Mouse (Mus musculus) liver, postnatal 0 days (tissue): Measurements from ENCODE around the gene Cltc. TPM values are rescaled to one million over a fixed set of nuclear protein-coding genes. Genes with fewer than 3 reads are reported as not detected.
A peak's percentile ranks its signal among the peaks of the same experiment; 100 is the strongest.

Experiments
- ATAC-seq: fragments of 200-750 bp; cut with Nextera tagmentation; 2 replicates; pipeline ENCODE4 v1.8.0; 2017; ENCODE audit warnings: mild to moderate bottlenecking, moderate library complexity
- DNase-seq: peaks from one replicate; pipeline ENCODE4 v3.0.0-alpha.2; 2016
- H3K27ac ChIP-seq: fragments of 300-500 bp; sonication (generic); 2 replicates; pipeline ENCODE4 v1.5.1; 2014; ENCODE audit warnings: antibody characterized with exemption, moderate library complexity, mild to moderate bottlenecking, low read depth
- H3K27me3 ChIP-seq: fragments of 300-500 bp; sonication (generic); 2 replicates; pipeline ENCODE4 v1.6.1; 2014; ENCODE audit warnings: low read length, control low read depth, mixed read lengths; ENCODE audit not compliant: insufficient read depth
- H3K36me3 ChIP-seq: fragments of 300-500 bp; sonication (generic); replicated peaks from 2 replicates; pipeline ENCODE4 v1.6.1; 2014; ENCODE audit warnings: mild to moderate bottlenecking, control low read depth, low read length, moderate library complexity, mixed read lengths; ENCODE audit not compliant: insufficient read depth
- H3K4me1 ChIP-seq: fragments of 300-500 bp; sonication (generic); 2 replicates; pipeline ENCODE4 v1.6.1; 2014; ENCODE audit warnings: antibody characterized with exemption, mild to moderate bottlenecking, control low read depth; ENCODE audit not compliant: insufficient read depth
- H3K4me2 ChIP-seq: fragments of 300-500 bp; sonication (generic); 2 replicates; pipeline ENCODE4 v1.6.1; 2014; ENCODE audit warnings: low read depth, mild to moderate bottlenecking, low read length, moderate library complexity, mixed read lengths
- H3K4me3 ChIP-seq: fragments of 300-500 bp; sonication (generic); 2 replicates; pipeline ENCODE4 v1.5.1; 2014; ENCODE audit warnings: low read depth, low read length
- H3K9ac ChIP-seq: fragments of 300-500 bp; sonication (generic); replicated peaks from 2 replicates; pipeline ENCODE4 v1.6.1; 2014; ENCODE audit warnings: mild to moderate bottlenecking, moderate library complexity
- H3K9me3 ChIP-seq: fragments of 300-500 bp; sonication (generic); 2 replicates; pipeline ENCODE4 v1.6.1; 2016; ENCODE audit warnings: mild to moderate bottlenecking, control low read depth, low read length, mixed read lengths
- CTCF ChIP-seq: sonication (generic); IDR thresholded peaks from 2 replicates; pipeline ENCODE4 v1.5.1; 2016; ENCODE audit warnings: antibody characterized with exemption, low read depth
- EP300 ChIP-seq: IDR thresholded peaks from 2 replicates; pipeline ENCODE4 v1.6.1; 2016; ENCODE audit warnings: antibody characterized with exemption, low read depth, mild to moderate bottlenecking
- WGBS: fragments of 180-500 bp; shearing (Covaris S2); extraction: QIAGEN DNeasy Blood & Tissue Kit; methylation state at CpG from one replicate; pipeline ENCODE4 v1.1.7; 2014; ENCODE audit not compliant: insufficient replicate concordance; 5-methylcytosine and 5-hydroxymethylcytosine counted together
- polyA plus RNA-seq: library from polyadenylated mRNA; unstranded; fragments of >200 nt; fragmentation: Nextera tagmentation; extraction: Ambion mirVana; gene quantifications from 2 replicates; pipeline ENCODE4 v1.2.1, GENCODE M21; 2015

Cltc gene
- polyA plus RNA-seq, 1 experiment from 2014 or later, result 42.4 TPM

DNA sequence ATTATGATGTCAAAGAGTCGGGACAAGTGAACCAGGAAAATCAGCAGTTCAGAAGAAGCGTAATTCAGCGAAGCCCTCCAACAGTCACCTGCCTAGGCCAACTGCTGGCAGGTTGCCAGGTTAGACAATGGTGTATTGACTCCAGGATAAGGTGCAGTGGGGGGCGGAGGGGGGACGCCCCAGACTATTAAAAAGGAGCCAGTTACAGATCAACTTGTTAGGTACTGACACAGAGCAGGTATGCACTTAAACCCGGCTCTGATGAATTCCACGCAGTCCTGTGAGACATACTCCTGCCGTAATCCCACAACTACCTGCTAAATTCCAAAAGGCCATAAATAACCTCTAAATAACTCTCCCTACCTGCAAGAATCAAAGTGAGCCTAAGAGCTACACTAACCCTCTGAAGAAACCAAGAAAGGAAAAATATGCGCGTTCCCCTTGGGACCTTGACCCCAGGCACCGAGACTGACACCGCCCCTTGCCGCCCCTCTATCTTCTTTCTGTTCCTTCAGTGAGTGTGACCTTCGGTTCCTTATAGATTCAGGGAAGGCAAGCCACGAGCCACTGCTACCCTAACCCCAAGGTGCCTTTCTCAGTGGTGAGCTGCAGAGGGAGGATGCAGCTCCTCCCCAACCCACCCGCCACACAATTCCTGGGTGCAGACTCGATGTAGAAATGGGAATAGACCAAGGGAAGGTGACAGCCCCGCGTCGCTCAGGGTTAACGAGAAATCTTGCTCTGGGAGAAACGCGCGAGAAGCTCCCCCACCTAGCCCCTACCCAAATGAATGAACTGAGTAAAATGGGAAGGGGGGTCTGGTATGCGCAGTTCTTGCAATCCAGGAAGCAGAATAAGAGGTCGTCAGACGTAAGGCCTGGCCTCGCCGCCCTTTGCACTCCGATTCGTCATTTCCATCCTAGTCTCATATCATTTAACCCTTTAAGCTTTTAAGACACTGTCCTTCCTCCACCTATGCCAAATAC is 916 bp downstream of the Cltc start:
- Histone ChIP-seq H3K4me1 (peaks cover 45% of the 10 kb centered on the region), H3K36me3 (0 out of 2 replicates have a peak, but pooled peaks cover 2% of the 10 kb centered on the region), H3K4me2 (peak overlapping the region; percentile 86), H3K27ac (peak overlapping the region; percentile 100), H3K9me3 (no peaks in the 10 kb centered on the region), H3K4me3 (peak overlapping the region; percentile 97), H3K27me3 (no peaks in the 10 kb centered on the region), H3K9ac (peak overlapping the region; percentile 98)
- DNase-seq (peak; percentile 78), ATAC-seq (peak; percentile 8; the same call in 1 of the 2 replicates)
- WGBS, result 3% methylated on average over 31 of the region's 31 CpGs
- TF ChIP-seq CTCF (no peak), EP300 (no peak)

DNA sequence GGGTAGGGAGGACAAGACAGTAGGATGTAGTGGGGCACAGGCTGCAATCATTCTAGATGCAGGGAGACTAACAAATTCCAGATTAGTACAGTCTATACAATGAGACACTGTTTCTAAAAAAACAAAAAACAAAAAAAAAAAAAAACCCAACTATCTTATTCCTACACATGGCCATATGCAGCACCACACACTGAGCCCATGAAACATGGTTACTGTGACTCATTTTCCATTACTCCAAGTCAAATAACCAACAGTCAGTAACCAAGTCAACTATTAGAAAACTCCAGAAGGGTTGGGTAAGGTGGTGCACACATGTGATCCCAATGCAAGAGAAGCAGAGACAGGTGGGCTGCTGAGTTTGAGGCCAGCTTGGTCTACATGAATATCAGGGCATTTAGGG is 5.0 kb downstream of the Cltc start:
- Histone ChIP-seq H3K4me3 (no peak overlapping the region), H3K27me3 (no peaks in the 10 kb centered on the region), H3K4me1 (peaks cover 45% of the 10 kb centered on the region), H3K4me2 (peak overlapping the region; percentile 36), H3K9me3 (no peaks in the 10 kb centered on the region), H3K27ac (no peak overlapping the region), H3K36me3 (0 out of 2 replicates have a peak, but pooled peaks cover 5% of the 10 kb centered on the region), H3K9ac (no peak overlapping the region)
- DNase-seq (no peak), ATAC-seq (no peak)
- no peak for TF ChIP-seq EP300
- no peak for TF ChIP-seq CTCF

GRCm38 (mm10) chr11:86751010-86751409 is 6.4 kb downstream of the Cltc start:
- H3K4me2 ChIP-seq, result no peak overlapping the region
- no peak overlapping the region for H3K4me3 ChIP-seq
- DNase-seq (no peak), ATAC-seq (no peak)
- H3K9ac ChIP-seq, result no peak overlapping the region
- H3K27ac ChIP-seq, result no peak overlapping the region
- TF ChIP-seq EP300 (no peak), CTCF (no peak)
- peaks cover 53% of the 10 kb centered on the region for H3K4me1 ChIP-seq
- H3K36me3 ChIP-seq, result 0 out of 2 replicates have a peak, but pooled peaks cover 5% of the 10 kb centered on the region
- H3K9me3 ChIP-seq, result no peaks in the 10 kb centered on the region
- WGBS, result 92% methylated on average over 1 of the region's 1 CpGs
- H3K27me3 ChIP-seq, result no peaks in the 10 kb centered on the region

- DNase-seq, result no peak
- no peaks in the 10 kb centered on the region for H3K9me3 ChIP-seq
- H3K4me2 ChIP-seq, result no peak overlapping the region
- H3K4me3 ChIP-seq, result no peak overlapping the region
- TF ChIP-seq EP300 (no peak), CTCF (no peak)
- no peaks in the 10 kb centered on the region for H3K27me3 ChIP-seq
- no peak for ATAC-seq
- no peak overlapping the region for H3K27ac ChIP-seq
- H3K9ac ChIP-seq, result no peak overlapping the region
- peaks cover 60% of the 10 kb centered on the region for H3K4me1 ChIP-seq
- WGBS, result 79% methylated on average over 3 of the region's 3 CpGs
- H3K36me3 ChIP-seq, result 0 out of 2 replicates have a peak, but pooled peaks cover 5% of the 10 kb centered on the region
These were observed 7.5 kb downstream of the Cltc start for GRCm38 (mm10) chr11:86749776-86750423.

DNA sequence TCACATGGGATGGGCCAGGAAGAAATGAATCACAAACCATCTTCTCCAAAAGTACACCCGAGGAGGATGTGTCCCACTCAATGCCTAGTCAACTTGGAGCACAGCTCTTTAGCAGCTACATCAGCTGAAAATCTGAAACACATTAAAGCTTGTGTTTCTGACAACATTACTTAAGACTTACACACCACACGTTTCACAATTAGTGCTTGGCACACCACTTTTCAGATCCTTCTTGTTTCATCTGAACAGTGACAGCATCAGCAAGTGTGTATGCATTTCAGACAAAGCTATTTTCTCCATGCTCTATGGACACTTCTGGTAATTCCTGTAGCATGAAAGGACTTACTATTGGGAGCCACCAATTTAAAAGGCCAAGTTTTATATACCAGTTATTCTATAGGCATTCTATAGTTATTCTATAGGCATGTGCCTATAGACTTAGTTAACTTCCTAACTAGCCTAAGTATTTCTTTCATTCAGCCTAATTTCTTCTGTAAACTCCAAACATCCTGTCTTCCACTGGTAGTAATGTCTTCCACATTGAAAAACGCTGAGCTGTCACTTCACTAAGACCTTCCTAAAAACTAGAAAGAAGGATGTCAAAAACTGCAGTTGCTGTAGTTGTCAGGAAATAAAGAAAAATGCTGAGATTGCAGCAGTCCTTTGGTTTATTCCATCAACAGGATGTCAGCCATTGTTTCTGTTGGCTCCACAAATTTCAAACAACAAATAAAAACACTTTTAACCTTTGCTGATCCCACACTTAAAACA is 11.5 kb downstream of the Cltc start:
- Histone ChIP-seq H3K4me1 (peaks cover 59% of the 10 kb centered on the region), H3K4me2 (peak overlapping the region; percentile 15), H3K9me3 (no peaks in the 10 kb centered on the region), H3K9ac (no peak overlapping the region), H3K36me3 (no peaks in the 10 kb centered on the region), H3K27me3 (no peaks in the 10 kb centered on the region), H3K27ac (peak overlapping the region; percentile 48), H3K4me3 (no peak overlapping the region)
- 53% methylated on average over 3 of the region's 3 CpGs for WGBS
- no peak for TF ChIP-seq CTCF
- no peak for TF ChIP-seq EP300
- no peak for DNase-seq
- ATAC-seq, result no peak
